Mouse (Mus musculus) lung, postnatal 25 days (tissue): ENCODE data around the gene Gprasp1.
A peak's percentile ranks its signal among the peaks of the same experiment; 100 is the strongest.
"Not testable (repeated sequence)": the region's sequence is repeated elsewhere in the genome, so short reads cannot be mapped to it uniquely, and the experiment has no call there.

Experiments
- DNase-seq: peaks from one replicate; pipeline ENCODE4 v3.0.0; 2022; ENCODE audit warnings: low spot score

Gprasp1 gene

DNA sequence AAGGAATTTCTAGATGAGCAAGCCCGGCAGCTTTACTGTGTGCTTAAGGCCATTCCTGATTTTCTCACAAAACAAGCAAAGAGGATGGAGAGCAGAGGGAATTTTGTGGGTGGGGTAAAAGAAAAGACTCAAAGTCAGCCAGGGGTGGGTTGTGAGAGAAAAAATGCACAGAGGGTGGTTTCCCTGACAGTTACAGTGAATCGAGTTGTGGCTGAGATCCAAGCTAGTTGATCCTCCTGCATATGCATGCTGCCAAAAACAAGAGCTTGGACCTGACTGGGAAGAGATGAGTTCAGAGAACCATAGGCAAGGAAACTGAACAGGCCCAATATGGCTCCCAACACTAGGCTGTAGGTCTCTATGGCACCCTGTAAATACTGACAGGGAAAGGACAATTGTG is 95.4 kb downstream of the Gprasp1 start:
- no peak for DNase-seq

DNA sequence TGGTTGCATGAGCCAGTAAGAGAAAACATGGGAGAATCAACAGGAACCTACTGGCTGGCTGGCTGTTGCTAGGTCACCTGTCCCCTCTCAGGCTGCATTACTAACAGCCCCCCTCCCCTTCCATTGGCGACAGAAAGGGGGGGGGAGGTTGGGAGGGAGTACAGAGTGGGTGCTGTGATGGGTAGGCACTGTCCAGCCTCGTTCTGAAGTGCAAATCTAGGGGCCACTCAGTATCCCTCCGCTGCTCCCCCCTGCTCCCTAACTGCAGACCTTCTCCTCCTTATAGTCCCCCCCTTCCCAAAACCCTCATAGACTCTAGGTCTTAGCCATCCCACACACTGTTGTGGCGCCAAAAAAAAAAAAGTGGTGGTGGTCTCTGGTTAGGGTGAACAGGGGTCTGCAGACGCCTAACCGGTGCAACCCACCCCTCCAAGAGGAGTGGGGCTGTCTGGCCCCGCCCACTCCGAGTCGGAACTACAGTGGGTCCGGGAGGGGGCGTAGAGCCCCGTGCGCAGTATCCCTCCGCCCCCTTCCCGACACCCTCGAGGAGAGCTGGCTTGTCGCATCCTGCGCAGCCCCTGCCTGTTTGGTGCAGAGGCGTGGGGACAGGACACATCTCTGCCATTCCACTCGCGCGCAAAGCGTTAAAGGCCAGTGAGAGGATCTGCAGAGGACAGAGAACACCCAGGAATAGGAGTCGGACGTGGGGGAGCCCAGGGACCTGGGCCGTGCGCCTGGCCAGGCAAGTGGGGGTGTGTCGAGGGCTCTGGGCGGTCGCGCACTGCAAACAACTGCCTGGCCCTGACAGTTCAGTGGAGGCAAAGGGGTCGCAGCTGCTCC is 96.2 kb downstream of the Gprasp1 start, which contains the start of gene Gprasp2:
TSS of gene Gprasp2 (plus strand) at position 514 of the 840 bp plus-strand sequence.
- not testable (repeated sequence) for DNase-seq

DNA sequence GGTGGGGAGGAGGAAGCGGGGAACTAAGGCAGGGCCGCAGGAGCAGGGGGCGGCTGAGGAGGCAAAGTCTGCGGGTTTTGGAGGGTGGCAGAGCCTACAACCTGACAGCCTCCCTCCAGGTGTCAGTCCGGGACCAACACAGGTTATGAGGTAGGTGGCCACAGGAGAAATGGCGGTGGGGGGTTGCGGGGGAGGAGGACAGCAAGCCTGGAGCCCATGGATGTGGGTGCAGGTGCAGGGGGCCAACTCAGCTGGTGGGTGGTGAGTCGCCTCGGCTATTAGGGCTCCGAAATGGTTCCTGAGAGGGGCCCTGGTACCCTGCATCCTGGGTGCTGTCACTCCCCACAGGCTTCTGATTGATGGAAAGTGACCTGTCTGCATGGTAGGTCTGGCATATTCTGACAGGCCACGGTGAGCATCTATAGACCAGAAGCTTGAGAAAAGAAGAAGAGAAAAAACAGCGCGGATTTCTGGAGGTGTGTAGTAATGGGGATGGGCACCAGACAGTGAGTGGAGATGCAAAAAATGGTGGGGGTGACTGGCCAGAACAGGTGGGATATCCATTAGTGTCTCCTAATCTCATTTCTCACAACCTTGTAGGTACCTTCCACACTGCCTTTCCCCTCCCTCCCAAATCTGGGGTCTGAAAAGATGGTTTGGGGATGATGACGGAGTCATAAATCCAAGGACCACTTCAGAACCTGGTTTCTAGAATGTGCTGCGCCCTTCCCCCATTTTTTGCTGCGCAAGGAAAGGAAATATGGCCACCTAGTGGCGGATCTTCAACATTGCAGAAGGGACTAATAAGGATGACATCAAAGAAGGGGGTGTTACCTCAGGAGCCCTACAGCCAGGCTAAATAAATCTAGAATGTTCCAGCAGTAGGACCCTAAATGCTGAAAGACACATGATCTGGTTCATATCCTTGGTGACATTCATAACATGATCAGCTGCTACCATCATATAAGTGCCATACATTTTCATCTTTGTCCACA is 97.2 kb downstream of the Gprasp1 start:
- peak; percentile 17 for DNase-seq
